Mouse (Mus musculus) forelimb bud, embryonic 11.5 days (tissue): ENCODE measurements around the gene Ttc39b.

Experiments used
- DNase-seq: peaks from one replicate; pipeline ENCODE4 v3.0.0-alpha.2; 2012; ENCODE audit warnings: low read depth, low spot score

Ttc39b gene

DNA sequence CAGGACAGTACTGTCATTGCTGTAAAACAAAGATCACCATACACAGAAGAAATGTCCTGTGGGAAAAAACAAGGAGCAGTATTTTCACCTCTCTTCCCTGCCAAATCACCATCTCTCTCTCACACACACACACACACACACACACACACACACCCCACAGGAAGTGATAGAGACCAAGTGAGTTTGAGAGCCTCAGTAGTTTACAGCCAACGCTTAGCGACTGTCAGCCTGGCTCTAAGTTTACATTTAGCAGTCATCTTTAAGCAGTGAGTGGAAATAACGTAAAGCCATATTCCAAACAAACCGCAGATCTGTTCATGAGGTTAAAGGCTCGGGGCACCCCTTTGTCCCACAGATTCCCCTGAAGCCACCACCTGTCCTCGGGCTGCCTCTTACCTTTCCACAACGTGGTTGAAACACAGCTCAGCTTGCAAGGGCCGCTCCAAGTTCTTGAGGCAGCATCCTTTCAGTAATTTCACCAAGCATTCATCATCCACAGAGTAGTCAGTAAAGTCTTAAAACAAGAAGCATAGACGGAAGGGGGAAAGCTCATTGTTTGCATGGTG lies 91.7 kb downstream of the Ttc39b start:
- no peak for DNase-seq

DNA sequence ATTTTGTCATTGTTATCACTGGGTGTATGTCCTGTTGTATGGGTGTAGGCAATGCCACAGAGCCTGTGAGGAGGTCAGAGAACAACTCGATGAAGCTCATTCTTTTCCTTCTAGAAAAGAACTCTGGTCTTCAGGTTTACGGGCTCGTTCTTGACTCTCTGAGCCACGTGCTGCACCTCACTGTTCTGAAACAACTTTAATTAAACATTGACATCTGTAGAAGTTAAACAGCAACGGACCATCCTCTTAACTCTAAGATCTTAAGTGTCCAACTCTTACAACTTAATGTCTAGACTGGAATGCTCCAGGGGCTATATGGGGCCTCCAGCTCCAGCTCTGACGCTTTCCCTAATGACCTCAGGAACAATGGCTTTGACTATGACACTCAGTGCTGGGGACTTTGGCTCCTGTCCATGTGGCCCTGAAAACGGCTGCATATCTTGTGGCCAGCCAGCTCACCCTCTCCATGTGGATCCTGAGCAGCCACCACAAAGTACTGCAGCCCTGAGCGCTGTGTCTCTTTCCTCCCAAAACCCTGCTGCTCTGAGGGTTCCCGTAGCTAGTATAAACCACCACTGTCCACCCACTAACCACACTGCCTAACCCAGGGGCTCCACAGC lies 95.3 kb downstream of the Ttc39b start:
- DNase-seq: no peak

DNA sequence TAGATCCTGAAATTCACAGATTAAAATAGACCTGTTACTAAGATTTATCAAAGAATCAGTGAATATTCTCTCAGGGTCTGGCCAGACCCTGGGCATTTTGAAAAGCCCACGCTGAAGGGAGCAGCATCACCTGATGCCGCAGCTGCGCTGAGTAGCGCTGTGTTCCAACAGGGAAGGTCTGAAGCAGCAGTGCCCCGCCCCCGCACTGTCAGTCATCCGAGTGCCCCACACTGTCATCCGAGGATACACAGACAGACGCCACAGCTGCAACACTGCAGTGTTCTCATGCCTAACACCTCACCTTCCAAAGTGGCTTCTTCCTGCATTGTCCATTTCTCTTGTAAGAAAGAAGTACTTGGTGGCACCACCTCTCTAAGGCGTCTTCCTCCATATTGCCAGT lies 96.0 kb downstream of the Ttc39b start:
- no peak for DNase-seq

DNA sequence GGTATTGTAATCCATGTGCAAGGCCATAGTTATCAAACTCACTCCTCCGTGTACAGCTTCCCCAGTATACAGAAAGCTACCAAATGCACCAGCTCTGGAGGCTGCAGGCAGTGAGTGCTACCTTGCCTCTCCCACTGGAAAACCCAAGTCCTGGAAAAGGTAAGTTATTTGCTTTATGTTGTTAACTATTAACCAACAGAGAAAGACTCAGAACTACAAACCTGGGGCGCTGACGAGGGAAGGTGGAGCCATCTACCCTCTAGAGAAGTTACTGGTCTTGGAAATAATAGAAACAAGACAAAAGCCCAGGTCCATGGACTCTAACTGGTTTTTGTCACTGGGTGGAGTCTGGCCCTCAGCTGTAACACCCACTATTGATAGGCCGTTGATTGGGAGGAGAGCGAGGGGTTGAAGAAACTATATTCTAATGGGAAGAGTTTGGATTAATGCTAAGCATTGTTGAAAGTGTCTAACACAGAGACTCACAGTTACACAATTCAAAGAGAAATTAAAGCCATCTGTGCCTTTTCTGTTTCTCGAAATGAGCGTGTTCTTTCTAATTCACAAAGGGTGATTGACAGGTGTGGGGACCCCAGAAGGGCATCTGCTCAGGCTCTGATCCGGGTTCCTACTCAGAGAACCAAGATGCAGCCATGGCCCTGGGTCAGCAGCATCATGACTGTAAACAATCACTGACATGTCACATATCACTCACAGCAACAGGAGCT lies 98.3 kb downstream of the Ttc39b start:
- no peak for DNase-seq

DNA sequence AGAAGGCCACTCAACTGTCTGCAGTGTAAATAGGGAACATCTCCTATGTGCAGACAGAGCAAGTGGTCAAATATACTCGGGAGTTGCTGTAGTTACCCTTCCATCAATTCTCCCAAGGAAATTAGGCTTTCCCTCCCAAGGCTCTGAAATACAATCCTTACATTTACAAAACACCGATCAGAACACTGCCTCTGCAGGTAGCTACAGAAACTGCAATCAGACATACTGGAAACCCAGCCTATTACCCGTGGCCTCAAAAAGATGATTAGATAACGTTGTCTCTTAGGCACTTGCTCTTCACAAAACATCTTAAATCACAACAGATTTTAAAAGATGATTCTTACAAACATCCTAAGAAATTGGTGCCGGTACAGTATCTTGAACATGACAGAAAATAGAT lies 99.8 kb downstream of the Ttc39b start:
- no peak for DNase-seq

DNA sequence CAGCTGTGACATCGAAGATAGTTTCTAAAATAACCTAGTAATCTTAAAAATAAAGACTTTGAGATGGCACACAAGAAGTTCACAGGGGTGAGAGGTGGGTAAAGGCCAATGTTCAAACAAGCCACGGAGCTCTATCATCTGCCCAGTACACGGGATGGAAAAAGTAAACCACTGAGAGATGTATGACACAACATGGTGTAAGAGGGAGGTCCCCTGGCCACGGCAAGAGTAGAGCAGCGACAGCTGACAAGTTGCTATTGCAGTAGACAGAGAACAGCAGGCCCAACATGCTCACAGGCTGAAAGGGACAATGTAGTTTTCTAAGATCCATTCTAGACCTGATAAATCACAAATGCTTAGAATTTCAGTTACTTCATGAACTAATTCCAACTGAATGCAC lies 100.9 kb downstream of the Ttc39b start:
- DNase-seq: no peak

DNA sequence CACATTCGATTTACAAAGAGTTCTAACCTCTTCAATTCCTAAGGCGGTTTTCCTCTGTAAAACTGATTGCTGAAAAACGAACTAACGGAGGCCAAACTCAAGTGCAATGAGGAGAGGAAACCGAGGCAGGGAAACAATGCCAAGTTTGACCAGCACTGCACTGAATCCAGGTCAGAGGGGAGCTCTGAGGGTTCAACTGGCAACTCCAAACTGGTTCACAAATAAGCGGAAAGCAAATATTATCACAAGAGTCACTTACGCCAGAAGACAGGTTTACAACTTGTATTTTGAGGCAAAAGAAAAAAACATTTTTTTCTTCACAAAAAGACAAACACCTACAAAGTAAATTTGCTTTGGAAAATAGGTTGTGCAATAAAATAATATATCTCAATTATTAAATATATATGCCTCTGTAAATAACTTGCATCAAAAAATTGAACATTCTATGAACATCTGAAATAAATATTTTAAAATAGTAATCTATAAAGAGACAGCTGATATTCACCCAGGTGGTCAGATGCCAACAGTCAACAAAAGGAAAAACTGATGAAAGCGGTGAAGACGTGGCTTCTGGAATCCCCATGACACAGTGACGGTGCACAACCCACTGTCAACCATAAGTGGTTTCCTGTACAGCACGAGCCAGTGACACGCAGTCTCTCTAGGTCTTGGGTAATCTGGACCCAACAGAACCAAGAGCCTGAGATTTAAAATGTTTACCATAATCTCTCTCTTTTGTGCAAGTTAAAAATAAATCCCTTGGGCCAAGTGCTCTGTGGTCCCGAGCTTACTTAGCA lies 103.1 kb downstream of the Ttc39b start:
- no peak for DNase-seq

DNA sequence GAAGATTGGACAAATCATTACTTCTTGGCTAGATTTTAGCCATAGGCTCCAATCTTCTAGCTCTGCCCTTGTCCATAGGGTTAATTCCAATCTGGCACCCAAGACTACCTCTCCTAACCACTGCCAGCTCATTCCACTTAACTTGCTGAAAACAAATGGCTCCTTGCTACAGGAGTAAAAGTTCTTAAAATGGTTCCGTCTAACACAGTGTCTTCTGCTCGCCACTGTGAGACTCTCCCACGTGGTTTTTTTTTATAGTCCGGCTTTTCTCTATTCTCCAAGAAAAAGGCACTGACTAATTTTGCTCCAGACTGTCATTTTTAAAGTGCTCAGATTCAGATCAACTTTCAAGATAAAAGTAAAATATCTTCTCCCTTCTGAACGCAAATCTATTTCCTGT lies 104.8 kb downstream of the Ttc39b start:
- DNase-seq: no peak

DNA sequence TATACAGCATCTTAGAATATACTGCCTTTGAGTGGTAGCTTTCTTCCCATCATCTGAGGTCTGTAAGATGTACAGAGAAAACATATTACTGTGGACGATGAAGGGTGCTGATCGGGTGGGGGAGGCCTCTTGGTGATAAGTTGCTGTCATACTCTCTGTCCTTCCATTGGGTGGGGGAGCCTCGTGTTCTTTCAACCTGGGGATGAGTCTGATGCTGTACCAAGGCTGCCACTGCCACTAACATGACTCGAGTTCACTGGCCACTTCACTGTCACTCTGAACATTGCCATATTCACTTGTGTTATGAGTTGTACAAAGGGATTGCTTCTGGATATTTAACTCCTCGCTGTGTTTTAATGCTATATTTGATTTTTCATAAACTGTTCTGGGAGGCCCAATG lies 106.9 kb downstream of the Ttc39b start:
- DNase-seq: no peak

DNA sequence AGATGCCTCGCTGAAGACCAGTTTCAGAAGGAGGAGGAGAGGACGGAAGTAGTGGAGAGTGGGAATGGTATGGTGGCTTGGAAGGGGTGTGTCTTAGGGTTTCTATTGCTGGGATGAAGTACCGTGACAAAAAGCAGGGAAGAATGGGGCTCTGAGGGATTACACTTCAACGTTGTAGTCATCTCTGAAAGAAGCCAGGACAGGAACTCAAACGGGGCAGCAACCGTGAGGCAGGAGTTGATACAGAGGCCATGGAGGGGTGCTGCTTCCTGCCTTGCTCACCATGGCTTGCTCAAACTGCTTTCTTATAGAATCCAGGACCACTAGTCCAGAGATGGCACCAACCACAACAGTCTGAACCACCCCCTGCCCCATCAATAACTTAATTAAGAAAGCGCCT lies 107.7 kb downstream of the Ttc39b start:
- no peak for DNase-seq

DNA sequence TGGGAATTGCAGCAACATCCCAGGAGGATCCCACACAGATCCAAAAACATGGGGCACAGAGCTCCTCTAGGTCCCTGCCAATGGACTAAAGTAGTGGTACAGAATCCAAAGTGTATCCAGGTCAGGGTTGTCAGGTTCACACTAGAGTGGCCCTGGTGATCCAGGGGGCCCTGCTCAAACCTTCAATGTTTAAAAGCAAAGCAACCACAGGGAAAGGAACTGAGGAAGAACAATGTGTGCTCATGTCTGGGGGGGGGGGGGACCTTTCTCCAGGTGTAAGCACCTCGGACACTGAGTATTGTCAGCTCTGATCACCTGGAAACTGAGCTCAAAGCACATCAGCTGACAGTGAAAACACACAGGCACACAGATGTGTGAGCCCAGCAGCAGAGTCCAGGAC lies 108.3 kb downstream of the Ttc39b start:
- no peak for DNase-seq

DNA sequence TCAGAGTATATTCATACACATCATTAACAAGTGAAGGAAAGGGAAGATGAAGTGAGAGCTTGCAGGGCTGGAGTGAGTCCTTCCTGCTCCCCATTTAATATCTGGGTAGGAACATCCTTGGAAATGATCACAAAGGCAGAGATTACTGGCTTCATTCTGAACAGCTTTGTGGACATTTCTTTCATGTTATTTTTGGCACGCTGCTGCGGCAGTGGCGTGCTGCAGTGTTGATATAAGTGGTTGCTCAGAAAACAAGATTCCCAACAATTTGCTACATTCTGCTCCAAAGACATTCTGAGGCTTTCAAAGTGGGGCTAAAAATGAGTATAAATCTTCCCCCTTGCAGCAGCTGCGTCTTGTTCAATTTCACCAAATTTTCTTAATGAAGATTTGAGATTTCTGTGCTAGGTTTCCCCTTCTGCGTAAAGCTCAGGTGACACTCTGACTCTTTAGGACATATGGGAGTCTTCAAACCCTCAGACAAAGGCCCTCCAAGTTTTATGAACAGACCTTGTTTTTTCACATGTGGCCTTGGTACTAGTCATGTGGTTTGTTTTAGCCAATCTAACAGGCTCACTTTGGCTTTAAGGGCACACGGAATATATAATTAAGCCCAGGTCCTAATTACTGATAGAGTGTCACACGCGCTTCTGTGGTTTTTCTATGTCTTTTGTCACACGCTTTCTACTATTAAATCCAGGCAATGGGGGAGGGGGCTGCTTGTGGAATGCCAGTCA lies 109.1 kb downstream of the Ttc39b start:
- DNase-seq: no peak

DNA sequence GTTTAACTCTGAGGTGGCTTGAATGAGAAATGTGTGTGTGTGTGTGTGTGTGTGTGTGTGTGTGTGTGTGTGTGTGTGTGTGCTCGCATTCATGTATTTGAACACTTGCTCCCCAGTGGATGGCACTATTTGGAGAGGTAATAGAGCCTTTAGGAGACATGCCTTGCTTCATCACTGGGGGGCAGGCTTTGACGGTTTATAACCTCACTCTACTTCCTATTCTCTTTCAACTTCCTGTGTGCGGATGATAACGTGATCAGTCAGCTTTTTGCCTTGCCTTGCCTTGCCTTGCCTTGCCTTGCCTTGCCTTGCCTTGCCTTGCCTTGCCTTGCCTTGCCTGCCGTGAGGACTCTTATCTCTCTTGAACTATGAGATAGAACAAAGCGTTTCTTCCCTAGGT lies 110.3 kb downstream of the Ttc39b start:
- no peak for DNase-seq

DNA sequence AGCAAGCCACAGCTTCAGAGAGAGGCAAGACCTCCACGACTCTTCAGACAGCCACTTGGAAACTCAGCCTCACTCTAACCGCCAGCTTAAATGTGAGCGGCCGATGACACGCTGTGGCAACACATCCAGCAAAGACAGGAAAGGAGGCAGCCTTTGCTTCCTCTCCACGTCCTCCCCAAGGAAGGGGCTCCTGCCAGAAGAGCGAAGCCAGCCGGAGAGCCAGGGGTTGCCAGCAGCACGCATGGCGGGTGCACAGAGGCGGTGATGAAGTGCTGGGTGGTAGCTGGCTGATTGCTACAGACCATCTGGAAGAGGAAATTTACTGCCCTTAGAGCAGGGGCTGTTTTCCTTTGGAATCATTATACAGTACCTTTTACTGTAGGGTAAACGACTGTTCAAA lies 112.3 kb downstream of the Ttc39b start:
- DNase-seq: no peak

DNA sequence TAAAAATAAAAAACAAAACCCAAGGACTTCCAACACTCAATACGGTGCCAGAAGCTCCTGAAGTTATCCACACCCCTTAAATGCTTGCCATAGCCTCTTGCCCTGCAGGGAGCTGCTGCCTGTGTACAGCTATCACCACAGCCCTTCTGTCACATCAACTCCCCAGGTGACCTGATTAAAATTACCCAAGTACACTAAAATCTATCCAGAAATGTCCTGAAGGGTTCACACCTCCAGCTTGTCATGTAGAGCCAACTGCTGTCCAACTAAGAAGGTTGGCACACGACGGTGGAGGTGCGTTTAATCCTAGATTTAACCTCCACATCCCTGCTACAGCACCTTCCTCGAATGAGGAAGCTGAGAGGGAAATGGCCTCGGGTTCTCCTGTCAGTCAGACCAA lies 113.6 kb downstream of the Ttc39b start:
- DNase-seq: no peak

DNA sequence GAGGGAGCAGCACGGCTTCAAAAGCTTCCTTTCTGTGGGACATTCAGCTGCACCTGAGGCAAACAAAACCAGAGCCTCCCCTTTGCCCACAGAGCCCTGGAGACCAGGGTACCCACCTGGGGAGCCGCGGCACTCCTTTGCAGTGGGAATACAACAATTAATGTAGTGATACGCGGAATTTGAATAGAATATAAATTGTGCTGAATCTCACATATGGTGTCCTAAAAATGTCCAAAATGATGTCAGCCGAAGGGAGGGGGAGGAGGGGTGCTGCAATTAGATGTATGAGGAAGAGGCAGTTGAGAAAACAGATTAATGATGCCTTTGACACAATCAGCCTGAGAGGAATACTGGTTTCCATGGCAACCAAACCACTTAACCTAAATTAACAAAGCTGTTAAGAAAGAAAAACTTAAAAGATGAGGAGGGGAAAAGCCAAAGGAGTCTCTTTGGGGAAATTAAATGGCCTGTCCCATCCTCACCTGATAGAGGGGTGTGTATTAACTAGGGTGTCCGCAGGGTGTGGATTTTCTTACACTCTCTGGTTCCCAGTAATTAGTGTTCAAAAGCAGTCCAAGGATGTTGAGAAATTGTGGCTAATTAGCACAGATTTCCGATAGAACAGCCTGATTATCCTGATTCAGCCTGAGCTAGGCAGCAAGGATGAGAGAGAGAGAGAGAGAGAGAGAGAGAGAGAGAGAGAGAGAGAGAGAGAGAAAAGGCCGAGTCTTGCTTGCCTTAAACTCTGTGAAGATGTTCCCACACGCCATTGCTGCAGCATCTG lies 117.1 kb downstream of the Ttc39b start:
- DNase-seq: no peak

DNA sequence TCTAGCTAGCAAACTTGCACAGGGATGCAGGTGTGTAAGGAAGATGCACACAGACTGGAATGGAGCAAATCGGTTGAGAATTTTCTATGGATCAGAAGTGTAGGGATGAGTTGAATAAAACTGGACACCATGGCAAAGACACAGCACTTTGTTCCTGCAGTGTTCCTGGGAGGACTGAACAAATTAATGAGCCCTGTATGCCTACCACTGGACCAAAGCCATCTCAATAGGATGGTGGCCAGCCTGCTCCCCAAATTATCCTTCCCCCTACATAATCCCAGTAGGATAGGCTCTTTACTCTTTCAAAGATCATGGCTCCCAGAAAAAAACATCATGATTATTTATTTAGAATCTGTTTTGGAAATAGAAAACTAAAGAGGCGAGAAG lies 117.6 kb downstream of the Ttc39b start:
- no peak for DNase-seq

DNA sequence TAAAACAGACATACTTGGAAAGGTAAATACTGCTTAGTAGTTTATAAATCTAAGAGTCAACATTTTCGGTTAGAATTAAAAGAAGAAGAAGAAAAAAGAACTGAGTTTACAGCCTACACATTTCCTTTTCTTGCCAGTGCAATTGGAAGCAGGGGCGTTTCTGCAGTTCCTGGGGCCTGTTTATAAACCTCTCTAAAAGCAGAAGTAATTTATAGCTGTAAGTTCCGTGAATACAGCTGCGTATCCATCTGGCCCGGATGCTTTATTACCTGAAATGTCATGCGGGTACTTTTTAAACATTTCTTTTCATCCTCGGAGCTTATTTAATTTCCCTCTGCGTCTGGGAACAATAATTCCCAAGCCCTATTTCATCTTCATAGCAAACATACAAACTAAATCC lies 124.7 kb downstream of the Ttc39b start:
- DNase-seq: peak; percentile 28

DNA sequence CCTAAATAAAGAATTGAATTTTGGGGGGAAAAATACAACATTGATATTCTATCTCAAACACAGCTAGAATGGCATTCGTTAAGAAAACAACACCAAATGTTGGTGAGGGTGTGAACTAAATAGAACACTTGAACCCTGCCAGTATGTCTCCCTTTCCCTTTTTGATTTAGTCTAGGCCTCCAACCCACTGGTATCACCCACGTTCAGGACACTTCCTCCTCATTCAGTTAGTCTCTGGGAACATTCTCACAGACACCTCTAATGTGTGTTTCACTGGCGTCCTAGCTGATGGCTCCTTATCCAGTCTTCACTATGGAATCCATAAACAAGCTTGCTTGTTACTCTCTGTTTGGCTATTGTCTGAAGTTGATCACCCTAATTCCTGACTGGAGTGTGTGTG lies 125.9 kb downstream of the Ttc39b start:
- DNase-seq: no peak

DNA sequence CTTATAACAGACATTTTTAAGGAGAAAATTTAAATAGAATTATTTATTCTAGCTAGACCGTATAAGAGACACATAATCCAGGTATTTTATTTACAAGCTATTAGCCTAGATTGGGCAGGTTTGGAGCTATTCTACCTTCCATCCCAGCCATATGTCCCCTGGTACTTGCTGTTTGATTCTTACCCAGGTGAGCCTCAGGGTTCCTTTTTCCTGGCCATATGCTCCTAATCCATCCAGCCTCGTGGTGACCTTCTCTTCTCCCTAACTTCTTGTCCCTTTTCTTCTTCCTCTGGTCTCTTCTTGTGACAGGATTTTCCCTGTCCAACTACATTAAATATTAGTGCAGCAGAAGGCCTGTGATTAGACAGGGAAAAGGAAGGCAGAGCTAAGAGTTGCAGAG lies 134.3 kb downstream of the Ttc39b start:
- DNase-seq: no peak

DNA sequence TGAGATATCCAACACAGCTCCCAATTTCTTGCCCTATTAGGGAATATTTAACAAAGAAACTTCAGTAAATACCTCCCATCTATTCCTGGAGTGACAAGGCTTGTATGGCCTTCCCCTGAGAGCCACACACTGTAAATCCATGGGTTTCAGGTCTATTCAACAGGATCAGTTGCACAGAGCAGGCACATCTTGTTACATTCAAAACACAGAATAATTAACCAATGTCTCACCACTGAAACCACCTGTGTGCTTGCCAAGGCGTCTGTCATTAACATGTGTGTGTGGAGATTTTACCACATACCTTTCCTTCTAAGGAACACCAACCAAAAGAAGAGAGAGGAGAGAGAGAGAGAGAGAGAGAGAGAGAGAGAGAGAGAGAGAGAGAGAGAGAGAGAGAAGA lies 136.7 kb downstream of the Ttc39b start:
- DNase-seq: no peak
